Mouse (Mus musculus) yolk sac, embryonic 10.5 days (tissue): ENCODE measurements around the gene Urad.

Experiments
- DNase-seq: peaks from one replicate; pipeline ENCODE4 v3.0.0-alpha.2; 2017; ENCODE audit warnings: low spot score

Urad gene

GRCm38 (mm10) chr5:147325931-147326330 lies 3.7 kb upstream of the Urad start:
- no peak for DNase-seq

- DNase-seq = peak; percentile 45
These were observed 1.1 kb upstream of the Urad start for GRCm38 (mm10) chr5:147323237-147323917.

GRCm38 (mm10) chr5:147319653-147320052 lies 2.6 kb downstream of the Urad start:
- no peak for DNase-seq

GRCm38 (mm10) chr5:147317991-147318390 lies 4.2 kb downstream of the Urad start:
- no peak for DNase-seq

GRCm38 (mm10) chr5:147317321-147317720 lies 4.9 kb downstream of the Urad start:
- no peak for DNase-seq

GRCm38 (mm10) chr5:147315432-147316075 lies 6.7 kb downstream of the Urad start:
- DNase-seq = no peak

- DNase-seq = no peak
These were observed 7.4 kb downstream of the Urad start for GRCm38 (mm10) chr5:147314646-147315431.

- DNase-seq = no peak
These were observed 9.2 kb downstream of the Urad start for GRCm38 (mm10) chr5:147312830-147313685.

- DNase-seq = no peak
These were observed 12.5 kb downstream of the Urad start for GRCm38 (mm10) chr5:147309786-147310185.

- DNase-seq = no peak
These were observed 13.8 kb downstream of the Urad start for GRCm38 (mm10) chr5:147308451-147308850.

- DNase-seq = no peak
These were observed 14.8 kb downstream of the Urad start for GRCm38 (mm10) chr5:147307398-147307785.

- peak; percentile 86 for DNase-seq
These were observed 15.4 kb downstream of the Urad start, which contains the start of gene Cdx2 for GRCm38 (mm10) chr5:147306638-147307397. Gene Cdx2, minus strand, starts transcription at chr5:147307270.

- no peak for DNase-seq
These were observed 16.2 kb downstream of the Urad start for GRCm38 (mm10) chr5:147305856-147306637.

- DNase-seq = no peak
These were observed 17.1 kb downstream of the Urad start for GRCm38 (mm10) chr5:147305166-147305565.

- no peak for DNase-seq
These were observed 17.7 kb downstream of the Urad start for GRCm38 (mm10) chr5:147304276-147305155.

- no peak for DNase-seq
These were observed 19.4 kb downstream of the Urad start for GRCm38 (mm10) chr5:147302746-147303400.

GRCm38 (mm10) chr5:147302141-147302540 lies 20.1 kb downstream of the Urad start:
- DNase-seq = no peak

GRCm38 (mm10) chr5:147301781-147302070 lies 20.5 kb downstream of the Urad start:
- no peak for DNase-seq
